Mouse (Mus musculus) cortical plate, adult 2 months (tissue): ENCODE measurements at regions not wholly inside any gene's neighbourhood (a gene's known extent, or its start where the extent isn't known, plus 50 kb on each side); places are given as distances from the start of the nearest gene placed in this dataset.

Source experiments
- CTCF ChIP-seq: fragments of 200-500 bp; IDR thresholded peaks from 2 replicates; pipeline ENCODE4 v1.5.1; 2011; ENCODE audit warnings: mild to moderate bottlenecking, control low read depth, low read length; ENCODE audit not compliant: insufficient read depth; ENCODE audit errors: extremely low read depth
- POLR2A ChIP-seq: fragments of 200-500 bp; IDR thresholded peaks from 2 replicates; pipeline ENCODE4 v1.6.1; 2011; ENCODE audit warnings: mild to moderate bottlenecking, low read length, control low read depth; ENCODE audit not compliant: insufficient read depth; ENCODE audit errors: extremely low read depth

DNA sequence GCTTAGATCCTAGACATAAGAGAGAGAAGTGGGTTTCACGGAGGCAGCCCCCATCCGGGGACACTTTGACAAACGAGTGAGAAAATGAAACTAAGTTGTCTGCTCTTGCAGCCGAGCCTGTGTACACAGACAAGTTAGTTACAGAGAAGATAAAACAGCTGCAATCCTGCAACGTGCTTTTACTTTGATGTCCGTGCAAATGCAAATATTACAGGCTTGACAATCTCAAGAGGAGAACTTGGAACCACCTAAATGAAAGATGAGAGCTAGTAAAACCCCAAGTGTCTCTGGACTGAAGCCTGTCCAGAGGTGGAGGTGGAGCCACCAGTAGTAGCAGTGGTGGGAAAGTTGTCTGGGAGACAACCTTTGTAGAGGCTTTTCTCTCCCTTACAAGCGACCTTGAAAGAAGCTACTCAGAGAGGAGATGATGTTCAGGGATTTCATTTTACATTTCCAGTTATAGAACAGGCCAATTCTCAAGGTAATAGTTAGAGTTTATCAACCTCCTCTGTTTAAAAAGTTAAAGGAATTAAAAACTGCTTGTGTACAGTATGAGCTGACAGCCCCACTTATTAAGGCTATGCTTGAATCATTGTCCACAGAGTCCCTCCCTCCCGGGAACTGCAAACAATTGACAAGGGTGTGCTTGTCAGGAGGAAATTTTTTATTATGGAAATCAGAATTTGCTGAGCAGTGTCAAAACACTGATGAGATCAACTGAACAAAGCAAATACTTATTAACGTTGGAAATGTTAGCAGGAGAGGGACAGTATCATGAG is 99.7 kb upstream of the Ppp6c start:
- no peak for TF ChIP-seq POLR2A
- TF ChIP-seq CTCF: no peak
